Mouse (Mus musculus): Measurements from ENCODE around the gene Ambp.
A peak's percentile ranks its signal among the peaks of the same experiment; 100 is the strongest.

Gene Ambp

DNA sequence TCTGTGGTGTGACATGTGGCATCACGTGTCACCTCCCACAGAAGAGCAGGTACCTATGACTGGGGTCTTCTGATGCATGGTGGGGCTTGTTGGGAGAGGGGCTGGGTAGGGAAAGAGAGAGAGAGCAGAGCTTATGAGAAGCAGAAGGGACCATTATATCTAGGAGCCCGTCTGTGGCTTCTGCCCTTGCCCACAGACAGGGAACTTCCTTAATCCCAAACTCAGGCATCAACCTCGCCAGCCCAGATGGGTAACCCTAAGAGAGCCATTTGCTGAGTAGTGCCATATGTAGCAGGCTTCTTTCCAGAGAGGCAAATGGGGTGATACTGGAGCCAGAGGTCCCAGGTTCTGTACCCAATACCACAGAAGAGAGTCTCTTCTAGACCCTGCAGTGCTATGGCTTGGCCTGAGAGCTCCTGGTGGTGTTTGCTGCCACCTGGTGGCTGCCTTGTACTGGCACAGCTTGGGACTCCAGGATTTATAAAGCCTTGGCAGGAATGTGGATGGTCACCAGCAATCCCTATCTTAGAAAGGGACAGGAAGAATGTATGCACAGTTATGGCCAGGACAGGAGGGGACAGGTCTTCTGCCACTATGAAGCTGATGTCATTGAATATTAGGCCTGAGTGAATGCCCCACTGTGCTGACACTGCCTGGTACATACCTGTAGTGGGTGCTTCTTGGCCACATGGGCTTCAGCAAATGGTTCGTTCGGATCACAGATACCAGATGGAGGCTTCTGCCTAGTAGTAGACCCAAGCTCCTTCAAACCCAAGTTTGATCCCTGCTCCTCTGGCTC is 35.8 kb downstream of the Ambp start:
- DNase-seq (ENCODE audit: low spot score) = peak; percentile 89

DNA sequence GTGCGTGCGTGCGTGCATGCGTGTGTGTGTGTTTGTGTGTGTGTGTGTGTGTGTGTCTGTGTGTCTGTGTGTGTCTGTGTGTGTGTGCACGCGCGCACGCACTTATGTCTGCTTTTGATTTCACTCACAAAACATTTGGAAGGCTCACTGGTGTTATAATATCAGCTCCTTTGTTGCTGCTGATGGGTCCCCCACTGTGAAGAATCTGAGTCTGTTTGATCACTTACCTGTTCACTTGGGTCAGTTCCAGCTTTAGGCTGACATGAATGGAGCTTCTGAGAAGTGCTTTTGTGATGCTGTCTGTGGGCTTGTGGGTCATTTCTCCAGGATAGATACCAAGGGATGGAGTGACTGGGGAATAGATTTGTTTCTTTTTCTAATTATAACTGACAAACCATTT is 48.9 kb downstream of the Ambp start:
- DNase-seq (ENCODE audit: low spot score) = no peak

DNA sequence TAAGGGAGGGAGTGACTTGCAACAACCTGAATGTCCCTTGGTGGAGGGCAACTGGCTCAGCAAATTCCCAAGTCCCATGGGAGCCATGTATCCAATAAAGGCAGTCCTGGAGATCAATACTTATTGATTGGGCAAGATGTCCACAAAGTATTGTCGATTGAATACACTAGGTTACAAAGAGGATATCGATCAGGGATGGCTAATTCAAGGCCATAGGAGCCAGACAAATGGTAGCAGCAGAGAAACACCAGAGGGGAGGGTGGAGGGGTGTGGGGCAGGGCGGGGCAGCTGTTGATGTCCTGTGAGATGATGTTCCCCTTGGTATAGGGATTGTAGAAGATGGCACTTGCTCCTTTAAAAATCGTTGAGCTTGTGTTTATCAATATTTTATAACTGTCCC is 52.6 kb downstream of the Ambp start:
- no peak for DNase-seq (ENCODE audit: low spot score)

DNA sequence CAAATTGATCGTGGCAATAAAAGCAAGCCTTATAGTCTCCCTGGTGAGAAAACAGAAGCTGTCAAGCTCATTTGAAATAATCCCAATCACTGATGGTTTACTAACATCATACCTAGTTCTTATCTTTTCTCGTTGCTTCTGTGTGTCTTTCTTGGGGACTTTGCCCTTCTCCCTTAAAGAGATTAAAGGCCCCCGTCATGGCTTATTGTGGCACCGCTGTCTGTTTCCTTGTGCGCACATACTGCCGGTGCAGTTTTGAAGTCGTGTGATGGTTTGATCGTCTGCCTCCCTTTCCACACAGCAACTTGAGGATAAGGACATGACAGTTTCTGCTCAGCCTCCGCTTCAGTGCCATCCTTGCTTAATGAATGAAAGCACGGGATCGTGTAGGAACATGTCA is 54.1 kb downstream of the Ambp start:
- DNase-seq (ENCODE audit: low spot score) = no peak

DNA sequence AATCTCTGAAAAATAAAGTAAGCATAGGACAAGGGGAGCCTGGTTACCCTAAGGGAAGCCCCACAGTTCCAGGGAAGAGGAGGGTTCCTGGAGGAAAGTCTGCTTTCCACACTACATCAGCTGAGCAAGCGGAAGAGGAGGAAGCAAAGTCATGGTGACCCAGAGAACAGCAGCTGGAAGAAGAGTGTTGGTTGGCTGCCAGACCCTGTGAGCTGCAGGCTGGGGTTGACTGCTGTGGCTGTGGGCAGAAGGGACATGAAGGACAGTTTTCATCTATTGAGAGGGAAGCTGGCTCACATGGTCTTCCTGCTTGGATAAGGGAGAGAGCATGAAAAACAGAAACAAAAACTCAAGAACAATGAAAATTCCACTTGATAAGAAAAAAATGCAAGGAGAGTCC is 57.0 kb downstream of the Ambp start:
- DNase-seq (ENCODE audit: low spot score) = no peak

All from embryo, embryonic 10.5 days (tissue).